Mouse (Mus musculus) c-Kit-positive CD71-positive TER-119-positive erythroid progenitor cells, embryonic 14.5 days (primary cell): Measurements from ENCODE around the gene Tbc1d4.
"Not testable (repeated sequence)": the region's sequence is repeated elsewhere in the genome, so short reads cannot be mapped to it uniquely, and the experiment has no call there.

Experiments used
- DNase-seq: peaks from one replicate; pipeline ENCODE4 v3.0.0-alpha.2; 2013; ENCODE audit warnings: low spot score

The Tbc1d4 gene

DNA sequence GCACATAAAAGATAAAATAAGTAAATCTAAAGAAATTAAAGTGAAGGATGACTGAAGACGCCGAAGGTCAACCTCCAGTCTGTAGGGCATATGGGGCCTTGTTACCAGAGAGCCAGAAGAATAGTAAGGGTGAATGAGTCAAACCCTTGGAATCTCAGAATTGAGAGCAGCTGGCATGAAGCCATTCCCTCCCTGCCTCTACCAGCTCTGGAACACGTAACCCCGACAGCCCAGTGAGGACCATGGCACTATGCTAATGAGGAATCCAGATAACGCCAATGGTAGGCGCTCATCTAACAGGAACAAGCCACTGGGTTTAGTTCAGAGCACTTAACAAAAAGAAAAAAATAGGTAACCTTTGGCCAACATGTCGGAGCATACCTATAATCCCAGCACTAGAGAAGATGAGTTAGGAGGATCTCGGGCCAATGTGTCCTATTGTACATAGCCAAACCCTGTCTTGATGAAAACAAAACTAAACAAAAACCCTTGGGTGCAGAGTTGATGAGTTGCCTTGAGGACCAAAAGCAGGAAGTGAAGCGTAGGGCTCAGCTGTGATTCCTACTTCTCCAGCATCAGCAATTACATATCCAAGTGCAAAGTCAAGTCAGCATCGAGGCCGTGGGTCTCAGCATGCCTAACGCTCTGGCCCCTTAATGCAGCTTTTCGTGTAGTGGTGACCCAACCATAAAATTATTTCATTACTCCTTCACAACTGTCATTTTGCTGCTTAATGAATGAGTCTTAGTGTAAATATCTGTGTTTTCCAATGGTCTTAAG lies 13.5 kb downstream of the Tbc1d4 start:
- DNase-seq, result no peak

DNA sequence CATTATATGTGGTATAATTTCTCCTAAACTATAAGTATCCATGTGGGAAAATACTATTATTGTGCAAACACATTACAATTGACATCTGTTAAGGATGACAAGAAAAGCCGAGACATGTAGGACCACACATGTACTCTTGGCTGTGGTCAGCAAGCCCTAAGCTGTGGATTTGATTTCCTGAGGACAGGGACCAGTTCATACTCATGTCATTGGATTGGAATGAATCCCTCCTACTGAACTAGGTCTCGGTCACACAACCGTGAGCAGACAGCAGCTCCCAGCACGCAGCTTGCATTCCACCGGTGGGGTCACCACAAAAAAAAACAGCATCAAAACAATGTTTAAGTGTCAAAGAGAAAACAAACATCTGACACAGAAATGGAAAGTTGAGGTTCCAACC lies 15.0 kb downstream of the Tbc1d4 start:
- DNase-seq, result no peak

DNA sequence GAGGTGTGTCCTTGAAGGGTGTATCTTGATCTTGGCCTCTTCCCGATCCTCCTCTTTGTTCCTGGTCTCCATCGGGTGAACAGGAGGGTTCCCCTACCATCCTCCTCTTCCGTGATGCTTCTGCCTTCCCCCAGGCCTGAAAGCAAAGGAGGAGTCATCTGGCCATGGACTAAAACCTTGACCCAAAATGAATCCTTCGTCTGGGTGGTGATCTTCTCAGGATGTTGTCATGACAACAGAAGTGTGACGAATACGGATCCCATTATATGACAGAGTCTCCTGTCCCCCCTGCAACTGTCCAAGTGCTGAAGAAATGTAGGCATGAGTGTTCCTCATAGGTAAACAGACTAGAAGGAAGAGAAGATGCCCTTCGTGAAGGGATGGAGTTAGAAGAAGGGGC lies 15.7 kb downstream of the Tbc1d4 start:
- no peak for DNase-seq

DNA sequence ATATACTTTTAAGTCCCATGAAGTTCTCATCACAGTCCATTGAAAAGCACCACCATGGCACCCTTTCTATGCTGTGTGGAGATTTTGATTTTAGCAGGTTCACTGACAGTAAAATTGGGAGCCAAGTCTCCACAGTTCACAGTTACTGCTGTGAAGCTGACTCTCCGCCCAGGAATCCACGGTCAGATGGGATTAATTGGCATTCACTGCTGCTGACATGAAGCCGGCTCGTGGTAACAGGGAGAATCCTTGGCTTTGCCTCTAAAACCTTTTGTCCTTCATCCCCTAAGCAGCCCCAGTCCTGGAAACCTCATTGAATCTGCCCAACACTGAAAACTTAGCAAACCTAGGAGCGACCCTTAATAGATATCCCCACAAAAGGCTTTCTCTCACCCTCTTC lies 17.9 kb downstream of the Tbc1d4 start:
- DNase-seq, result no peak

DNA sequence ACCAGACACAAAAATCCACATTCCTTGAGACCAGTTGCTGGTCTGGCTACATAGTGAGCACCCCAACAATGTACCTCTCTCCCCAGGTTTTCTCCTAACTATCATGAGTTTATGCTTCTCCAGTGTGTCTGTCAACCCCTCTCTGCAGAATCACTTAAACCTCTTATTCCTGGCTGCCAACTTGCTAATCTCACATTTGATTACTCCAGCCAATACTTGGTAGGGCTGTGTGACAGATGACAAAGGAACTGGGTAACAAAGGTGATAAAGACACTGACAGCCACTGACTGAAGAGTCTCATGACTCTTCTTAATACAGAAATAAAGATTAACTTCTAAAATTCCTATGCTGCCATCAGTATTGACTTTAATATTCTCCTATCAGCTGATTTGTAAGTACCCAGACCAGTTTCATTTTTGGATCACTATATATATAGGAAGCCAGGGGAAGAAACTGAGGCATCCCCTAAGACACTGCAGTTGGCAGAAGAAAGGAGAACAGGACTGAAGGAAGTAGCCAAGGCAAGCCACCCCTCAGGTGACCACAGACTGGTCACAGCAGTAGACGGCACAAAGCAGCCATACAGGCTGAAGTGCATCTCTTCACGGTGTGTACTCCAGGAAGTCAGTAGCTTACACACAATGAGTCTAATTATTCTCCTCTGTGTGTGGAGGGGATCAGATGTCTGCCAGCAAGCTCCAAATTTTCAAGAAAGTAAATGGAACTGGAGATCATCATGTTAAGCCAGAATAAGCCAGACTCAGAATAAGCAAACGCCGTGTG lies 20.6 kb downstream of the Tbc1d4 start:
- not testable (repeated sequence) for DNase-seq

DNA sequence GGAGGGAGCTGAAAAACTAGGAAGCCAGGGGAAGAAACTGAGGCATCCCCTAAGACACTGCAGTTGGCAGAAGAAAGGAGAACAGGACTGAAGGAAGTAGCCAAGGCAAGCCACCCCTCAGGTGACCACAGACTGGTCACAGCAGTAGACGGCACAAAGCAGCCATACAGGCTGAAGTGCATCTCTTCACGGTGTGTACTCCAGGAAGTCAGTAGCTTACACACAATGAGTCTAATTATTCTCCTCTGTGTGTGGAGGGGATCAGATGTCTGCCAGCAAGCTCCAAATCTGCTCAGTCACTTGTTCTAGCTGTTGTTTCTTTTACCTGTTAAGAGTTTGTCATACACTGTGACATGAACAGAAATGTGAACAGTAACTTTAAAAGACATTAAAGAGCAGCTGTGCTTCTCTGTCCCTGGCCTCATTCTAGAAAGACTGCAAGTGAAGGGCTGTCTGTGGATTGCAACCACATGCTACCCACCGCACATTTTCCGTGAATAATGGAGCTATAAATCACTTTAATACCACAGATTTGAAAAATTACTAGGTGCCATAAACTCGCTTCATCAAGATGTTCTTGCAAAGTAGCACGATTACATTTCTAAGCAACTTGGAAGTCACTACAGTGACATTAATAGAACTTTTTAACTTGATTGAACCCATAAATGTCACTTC lies 21.5 kb downstream of the Tbc1d4 start:
- DNase-seq, result not testable (repeated sequence)

DNA sequence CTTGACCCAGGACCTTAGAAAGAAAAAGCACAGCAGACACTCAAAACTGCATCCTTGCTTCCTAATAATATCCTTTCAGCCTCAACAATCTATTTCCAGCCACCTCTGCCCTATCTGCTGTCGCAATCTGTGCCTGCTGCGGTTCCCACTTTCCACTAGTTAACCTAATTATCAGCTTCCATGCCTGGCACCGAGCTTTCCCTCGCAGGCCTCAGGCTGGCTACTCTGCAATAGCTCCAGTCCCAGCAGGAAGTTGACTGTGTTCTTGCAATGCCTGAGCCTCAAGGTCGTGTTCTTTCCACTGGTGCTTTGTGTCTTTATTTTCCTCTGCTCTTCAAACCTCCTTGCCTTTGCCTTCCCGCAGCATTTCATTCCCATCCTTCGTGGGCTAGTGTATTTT lies 22.9 kb downstream of the Tbc1d4 start:
- DNase-seq, result no peak

DNA sequence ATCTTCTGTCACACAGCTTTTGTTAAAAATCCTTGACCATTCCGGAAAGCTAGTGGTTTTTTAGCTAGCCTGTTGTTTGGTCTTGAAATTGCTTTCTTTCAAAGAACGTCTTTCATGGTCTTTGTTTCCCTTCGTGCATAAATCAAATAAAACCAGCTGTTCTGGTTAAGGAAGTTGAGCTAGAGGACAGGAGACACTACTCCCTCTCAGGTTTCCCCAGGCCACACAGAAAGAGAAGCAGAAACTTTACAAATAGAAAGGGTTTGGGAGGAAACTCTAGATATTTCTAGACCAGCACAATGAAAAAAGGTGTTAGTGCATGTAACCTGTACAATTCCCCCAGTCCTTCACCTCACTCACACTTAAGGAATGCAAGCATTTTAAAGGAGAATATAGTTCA lies 33.3 kb downstream of the Tbc1d4 start:
- no peak for DNase-seq

DNA sequence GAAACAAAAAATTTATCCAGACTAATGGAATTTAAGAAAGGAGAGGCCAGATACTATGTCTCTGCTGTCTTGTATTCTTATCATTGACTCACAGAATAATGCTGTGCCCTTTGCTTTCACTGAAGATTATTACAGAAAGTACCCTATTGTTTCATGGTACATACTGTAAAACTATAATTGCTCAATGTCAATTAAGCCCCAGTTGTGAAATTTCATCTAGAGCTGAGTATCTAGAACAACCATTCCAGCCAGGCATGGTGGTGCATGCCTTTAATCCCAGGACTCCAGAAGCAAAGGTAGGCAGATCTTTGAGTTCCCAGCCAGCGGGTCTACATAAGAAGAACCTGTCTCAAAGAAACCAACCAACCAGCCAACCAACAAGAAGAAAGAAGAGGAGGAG lies 34.5 kb downstream of the Tbc1d4 start:
- no peak for DNase-seq

DNA sequence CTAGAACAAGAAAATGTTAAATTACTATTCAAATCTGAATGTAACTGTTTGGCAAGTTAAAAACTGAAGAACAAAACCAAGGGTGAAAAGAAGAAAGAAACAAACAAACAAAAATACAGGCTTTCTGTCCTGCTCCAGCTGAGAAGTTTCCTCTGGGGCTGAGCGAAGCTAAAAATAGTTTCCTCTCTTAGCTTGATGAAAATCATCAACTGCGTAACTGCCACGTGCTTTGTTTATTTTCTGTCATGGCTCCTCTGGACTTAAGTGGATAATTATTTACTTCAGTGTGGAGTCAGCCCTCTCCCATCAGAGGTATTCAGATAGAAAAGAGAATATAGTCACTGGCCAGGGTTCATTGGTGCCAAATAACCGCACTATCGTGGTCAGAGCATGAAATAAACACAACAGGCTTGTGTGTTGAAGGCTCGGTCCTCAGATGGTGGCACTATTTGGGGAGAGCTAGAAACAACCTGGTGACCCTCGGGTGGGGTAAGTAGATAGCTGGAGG lies 35.8 kb downstream of the Tbc1d4 start:
- no peak for DNase-seq

DNA sequence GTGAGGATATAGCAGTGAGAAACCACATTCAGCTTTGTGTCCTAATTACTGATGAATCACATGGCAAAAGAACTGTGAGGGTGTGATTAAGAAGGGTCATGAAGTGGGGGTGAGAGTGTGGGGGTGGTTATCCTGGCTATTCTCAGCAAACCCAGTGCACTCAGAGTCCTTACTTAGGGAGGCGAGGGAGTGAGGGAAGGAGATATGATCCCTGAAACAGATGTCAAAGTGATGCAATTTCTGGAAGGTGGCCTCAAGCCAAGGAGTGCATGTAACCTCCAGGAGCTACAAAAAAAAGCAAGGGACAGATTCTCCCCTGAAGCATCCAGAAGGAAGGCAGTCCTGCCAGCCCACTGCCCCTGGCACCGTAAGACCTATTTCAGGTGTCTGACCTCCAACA lies 40.2 kb downstream of the Tbc1d4 start:
- no peak for DNase-seq

DNA sequence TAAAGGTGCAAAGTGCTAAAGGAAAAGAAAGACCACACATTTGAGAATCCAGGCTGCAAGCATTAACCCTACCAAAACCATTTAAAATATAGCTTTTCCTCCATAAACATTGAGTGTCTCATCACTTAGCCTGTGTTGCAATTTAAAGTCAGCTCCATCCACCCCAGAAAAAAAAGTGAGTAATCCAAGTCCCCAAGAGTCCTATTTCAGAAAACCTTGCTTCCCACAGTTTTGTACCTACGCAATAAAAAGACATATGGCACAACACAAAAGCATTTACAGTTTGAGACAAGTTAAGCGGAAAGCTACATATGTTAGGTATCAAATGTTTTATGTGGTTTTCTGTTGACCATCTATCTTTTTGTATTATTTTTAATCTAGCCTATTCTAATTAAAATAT lies 42.3 kb downstream of the Tbc1d4 start:
- DNase-seq, result no peak

DNA sequence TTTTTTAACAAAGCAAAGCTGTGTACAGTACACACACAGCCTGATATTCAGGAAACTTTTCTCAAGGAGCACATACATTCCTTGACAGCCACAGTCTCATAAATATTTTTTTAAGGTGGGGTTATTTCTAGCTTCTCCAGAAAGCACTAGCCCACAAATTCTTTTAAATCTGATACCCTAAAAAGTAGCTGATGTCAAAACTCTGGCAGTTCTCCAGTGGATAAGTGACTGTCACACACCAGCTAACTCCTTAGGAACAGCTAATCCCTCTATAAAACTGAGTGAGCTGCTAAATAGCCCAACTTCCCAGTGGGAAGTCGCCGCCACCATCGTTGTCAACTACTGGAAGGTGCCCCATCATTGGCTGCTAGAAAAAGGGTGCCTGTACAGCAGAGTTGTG lies 43.3 kb downstream of the Tbc1d4 start:
- DNase-seq, result no peak

DNA sequence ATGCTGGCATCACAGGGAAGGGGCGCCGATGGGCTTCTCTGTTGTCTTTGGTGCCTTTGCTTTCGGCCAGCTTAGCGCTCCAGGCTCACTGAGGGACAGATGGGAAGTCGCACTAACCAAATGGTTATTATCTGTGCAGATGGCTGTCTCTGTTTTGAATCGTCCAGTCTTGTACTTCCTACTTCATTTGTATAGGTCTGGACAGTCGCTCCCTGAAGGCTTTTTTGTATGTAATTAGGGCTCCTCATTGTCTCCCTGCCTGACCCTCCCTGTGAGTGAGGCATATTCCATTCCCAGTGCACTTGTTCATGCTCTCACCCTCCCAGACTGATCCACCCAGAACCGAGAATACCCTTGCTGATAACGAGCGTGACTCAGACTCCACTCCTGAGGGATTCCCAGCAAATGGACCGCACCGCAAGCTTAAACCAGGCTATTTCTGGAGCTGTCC lies 47.7 kb downstream of the Tbc1d4 start:
- no peak for DNase-seq

DNA sequence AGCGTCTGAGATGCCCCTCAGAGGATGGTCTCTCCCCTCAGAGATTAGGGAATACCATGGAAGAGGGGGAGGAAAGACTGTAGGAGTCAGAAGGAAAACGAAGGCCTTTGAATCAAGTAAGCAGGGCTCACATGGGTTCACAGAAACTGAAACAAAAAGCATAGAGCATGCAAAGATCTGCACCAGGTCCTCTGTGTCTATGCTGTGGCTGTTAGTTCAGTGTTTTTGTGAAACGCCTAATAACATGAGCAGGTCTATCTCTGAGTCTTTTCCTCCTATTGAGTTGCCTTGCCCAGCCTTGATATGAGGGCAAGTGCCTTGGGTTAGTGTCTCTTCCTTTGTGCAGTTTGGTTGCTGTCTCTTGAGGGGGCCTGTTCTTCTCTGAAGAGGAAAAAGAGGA lies 49.5 kb downstream of the Tbc1d4 start:
- DNase-seq, result no peak

DNA sequence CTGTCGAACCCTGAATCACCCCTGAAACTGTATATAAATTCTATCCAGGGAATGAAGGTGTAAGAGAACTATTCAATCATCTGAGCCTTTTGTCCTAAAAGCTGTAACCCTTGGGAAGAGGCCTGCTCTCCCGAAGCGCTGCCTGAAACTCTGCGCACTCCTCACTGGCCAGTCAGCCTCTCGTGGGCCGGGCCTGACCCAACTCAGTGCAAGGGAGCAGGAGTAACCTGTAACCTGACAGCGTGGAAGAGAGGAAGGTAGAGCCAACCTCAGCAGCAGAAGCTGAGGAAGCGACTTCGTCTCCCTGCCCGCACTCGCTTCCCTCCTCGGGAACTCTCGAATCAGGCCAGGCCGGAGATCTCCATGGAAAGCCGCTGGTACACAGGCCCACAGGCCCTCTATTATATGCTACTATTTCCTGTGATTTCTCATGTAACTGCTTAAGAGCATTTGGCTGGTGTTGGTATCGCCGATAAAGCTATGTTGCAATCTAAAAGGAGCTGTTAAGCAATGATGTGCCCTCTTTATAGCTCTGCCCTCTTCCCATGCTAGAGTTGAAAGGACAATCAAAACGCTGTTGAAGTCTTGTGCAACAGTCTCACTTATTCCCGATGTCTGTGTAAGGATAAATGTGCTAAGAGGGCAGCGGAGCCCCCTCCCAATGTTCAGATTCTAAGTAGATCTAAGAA lies 60.0 kb downstream of the Tbc1d4 start:
- no peak for DNase-seq

DNA sequence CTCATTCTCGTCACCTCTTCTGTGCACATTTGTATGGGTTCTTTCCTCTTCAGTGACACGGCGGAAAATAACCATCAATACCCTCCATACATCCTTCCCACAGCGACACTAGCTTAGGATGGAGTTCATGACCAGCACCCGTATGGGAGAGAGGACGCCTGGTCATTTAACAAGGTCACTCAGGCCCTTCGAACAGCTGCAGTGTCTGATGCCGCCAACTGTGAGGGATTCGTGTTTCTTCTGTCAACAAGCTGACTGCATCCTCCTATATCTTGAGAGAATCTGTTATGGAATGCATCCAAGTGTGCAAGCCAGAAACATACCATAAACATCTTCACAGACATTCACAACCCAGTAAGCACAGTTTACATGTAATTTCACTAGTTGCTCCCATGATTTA lies 67.1 kb downstream of the Tbc1d4 start:
- DNase-seq, result no peak

DNA sequence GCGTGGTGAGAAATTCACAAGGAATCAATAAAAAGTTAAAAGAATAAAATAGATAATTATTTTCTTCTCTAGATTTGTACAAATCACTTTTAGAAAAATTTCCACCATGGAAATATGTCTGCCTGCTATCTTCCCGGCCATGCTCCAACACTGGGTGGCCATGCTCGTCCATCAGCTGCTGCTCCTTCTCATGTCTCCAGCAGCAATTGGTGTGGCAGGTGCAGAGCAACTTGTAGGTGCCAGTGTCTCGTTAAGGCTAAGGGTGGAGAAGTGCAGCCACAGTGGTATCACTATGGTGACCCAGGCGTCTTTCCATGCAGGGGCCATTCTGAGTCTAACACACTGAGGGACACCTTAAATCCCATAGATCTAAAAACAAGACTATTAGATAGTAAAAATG lies 67.8 kb downstream of the Tbc1d4 start:
- no peak for DNase-seq

DNA sequence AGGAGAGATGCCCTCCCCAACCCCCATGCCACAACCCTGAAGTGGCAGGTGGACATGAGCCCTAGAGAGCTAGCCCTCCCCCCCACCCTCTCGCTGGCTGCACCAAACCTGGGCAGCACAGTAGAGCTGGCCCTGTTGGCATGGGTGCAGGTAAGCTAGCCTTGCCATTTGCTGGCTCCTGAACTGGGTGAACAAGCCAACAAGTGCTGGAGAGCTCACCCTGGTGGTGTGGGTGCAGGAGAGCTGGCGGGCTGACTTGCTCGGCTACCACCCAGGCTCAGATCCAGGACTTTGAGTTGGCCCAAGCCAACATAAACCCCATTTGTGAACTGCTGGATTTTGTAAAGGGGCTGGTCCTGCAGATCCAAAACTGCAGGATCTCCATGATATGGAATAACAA lies 68.5 kb downstream of the Tbc1d4 start:
- DNase-seq, result no peak

DNA sequence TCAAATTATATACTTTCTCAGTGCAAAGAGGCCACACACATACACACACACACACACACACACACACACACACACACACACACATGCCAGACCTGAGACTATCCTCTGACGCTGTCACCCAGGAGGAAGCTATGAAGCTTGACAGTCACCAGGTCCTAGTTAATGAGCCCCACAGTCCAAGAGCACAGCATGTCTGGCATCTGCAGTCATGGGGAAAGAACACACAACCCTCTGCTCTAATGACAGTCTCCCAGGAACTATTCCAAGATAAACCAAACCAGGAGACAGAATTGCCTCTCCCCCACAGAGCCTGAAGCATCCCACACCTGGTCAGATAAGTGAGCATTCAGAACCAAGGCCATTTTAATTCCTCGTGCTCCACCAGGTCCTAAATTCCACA lies 71.1 kb downstream of the Tbc1d4 start:
- DNase-seq, result no peak

DNA sequence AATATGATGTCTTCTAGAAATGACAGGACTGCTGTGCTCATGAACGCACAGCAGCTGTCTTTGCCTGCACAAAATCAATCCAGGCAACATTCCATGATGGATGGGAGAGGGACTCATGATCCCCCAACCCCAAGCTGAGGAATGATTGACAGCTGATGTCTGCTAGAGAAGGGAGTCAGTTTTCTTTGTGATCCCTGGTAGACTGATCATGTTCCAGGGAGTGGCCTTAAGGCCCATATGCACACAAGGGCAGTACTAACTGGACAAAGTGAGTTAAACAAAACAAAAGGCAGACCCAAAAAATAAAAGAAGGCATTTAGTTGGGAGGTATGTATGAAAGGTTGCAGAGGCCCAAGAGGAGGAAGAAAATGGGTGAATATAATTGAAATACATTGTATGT lies 71.6 kb downstream of the Tbc1d4 start:
- DNase-seq, result no peak

DNA sequence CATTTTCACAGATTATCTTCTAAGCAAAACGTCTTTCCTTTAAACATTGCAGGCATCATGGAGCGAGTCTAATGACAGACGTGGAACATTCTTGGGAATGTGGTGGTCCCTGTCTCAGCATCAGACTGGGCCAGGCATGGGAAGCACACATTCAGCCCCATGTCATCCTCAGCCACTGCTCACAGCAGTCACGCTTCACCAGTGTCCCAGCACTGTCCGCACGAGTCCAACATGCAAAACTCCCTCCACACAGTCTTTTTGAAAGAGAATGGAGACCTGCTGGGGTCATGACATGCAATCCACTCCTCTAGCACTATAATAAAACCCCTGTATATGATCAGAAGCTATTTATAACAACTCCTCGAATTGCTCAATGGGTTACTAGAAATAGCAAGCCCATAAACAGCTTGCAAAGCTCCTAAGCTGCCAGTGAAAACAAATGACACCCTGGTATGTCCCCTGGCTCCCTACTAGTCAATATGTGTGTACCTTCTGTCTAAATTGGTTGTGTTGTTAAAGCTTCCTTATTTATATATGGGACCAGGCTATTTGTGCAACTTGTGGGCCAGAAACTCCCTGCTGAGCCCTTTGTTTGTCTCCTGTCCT lies 76.8 kb downstream of the Tbc1d4 start:
- DNase-seq, result no peak
